Mouse (Mus musculus): ENCODE data around the gene Hcrtr2. TPM values are rescaled to one million over a fixed set of nuclear protein-coding genes. Genes with fewer than 3 reads are reported as not detected.

Hcrtr2 gene
- polyA plus RNA-seq (2014; fragmentation: Nextera tagmentation; extraction: Ambion mirVana), result 0.20 and 0.32 TPM in 2 replicates

DNA sequence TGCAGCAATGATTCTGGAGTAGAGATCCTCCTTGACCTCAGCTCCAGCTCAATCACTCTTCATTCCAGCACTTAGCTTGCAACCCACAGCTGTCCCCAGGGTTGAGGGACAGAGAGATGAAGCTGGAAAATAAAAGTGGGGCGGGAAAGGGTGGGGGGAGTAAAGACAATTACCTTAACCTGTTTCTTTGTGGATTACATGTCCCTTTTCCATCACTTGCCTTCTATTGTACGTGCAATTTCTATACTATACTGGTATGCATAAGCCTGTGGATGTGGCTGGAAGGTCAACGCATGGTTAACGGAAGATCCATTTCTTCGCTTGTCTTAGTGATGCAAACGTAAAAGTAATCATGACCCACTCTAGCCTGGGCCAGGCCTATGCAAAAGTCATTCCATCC, at the start of gene Hcrtr2:
Hcrtr2 (minus strand) TSS at position 101 of the 400 bp plus-strand sequence.
- H3K4me2 ChIP-seq (ENCODE audit: low read depth, low read length, severe bottlenecking), result peak within 1 kb of the TSS; percentile 90
- 75% methylated on average over 6 of the region's 6 CpGs for WGBS
- no peaks in the 10 kb centered on the region for H3K4me1 ChIP-seq (replicated peaks; ENCODE audit: control insufficient read depth, insufficient read depth, low read length)
- peak within 1 kb of the TSS; percentile 53 for H3K9ac ChIP-seq (ENCODE audit: low read length)
- H3K36me3 ChIP-seq (ENCODE audit: control insufficient read depth, insufficient read depth, low read length), result no peaks in the 10 kb centered on the region
- no peak for DNase-seq (ENCODE audit: low spot score)
- peak within 1 kb of the TSS; percentile 45 for H3K4me3 ChIP-seq (ENCODE audit: low read depth, low read length)
- H3K27me3 ChIP-seq (ENCODE audit: control insufficient read depth, insufficient read depth, low read length), result peaks cover 7% of the 10 kb centered on the region; the same call in 1 of the 2 replicates
- H3K27ac ChIP-seq (ENCODE audit: low read depth, low read length), result no peak within 1 kb of the TSS
- ATAC-seq (replicated peaks; ENCODE audit: low FRiP score), result peak; percentile 17
- H3K9me3 ChIP-seq (ENCODE audit: control insufficient read depth, low read length), result no peaks in the 10 kb centered on the region

DNA sequence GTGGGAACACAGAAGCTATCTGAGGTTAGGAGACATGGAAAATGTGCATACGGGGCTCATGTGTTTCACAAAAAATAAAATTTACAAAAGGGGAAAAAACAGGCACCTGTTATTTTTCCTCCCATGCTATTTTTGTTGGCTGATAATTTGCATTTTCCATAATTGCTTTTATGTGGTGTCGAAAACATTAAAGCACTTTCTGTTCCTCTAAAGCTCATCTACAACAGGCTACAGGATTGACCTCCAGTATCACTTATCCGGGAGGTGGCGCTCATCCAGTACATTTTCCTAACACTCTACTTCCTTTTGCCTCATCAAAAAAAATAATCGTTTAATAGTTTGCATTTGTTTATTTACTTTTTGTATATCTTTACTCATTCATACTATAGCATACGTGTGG, 41.2 kb upstream of the Hcrtr2 start:
- 91% methylated on average over 6 of the region's 6 CpGs for WGBS
- H3K27ac ChIP-seq (ENCODE audit: low read depth, low read length), result no peak overlapping the region
- DNase-seq (ENCODE audit: low spot score), result no peak

DNA sequence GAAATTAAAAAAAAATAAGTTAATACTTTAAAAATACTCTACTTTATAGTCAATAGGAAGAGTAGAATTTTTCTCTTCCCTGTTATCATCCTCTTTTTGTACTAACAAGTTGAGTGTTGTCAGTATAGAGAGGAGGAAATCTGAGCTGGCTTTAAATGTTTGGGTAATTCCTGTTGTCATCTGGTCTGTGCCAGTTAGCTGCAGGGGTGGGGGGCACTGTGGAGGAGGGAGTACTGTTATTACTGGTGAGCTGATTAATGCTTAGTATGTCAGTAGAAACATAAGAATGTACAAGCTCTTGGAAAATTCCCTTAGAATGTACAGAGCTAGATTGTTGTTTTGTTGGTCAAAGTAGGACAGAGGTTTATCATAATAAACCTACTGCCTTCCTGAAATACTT, 36.7 kb upstream of the Hcrtr2 start:
- no peaks in the 10 kb centered on the region for H3K27me3 ChIP-seq (ENCODE audit: control insufficient read depth, insufficient read depth, low read length)
- no peak overlapping the region for H3K4me2 ChIP-seq (ENCODE audit: low read depth, low read length, severe bottlenecking)

More for the DNA sequence above, 41.2 kb upstream of the Hcrtr2 start:
- no peaks in the 10 kb centered on the region for H3K27me3 ChIP-seq (ENCODE audit: control insufficient read depth, insufficient read depth, low read length)
- no peak for ATAC-seq (replicated peaks; ENCODE audit: low FRiP score)
- H3K9ac ChIP-seq (ENCODE audit: low read length), result no peak overlapping the region
- H3K36me3 ChIP-seq (ENCODE audit: control insufficient read depth, insufficient read depth, low read length), result no peaks in the 10 kb centered on the region
- H3K9me3 ChIP-seq (ENCODE audit: control insufficient read depth, low read length), result no peaks in the 10 kb centered on the region
- H3K4me2 ChIP-seq (ENCODE audit: low read depth, low read length, severe bottlenecking), result no peak overlapping the region
- H3K4me3 ChIP-seq (ENCODE audit: low read depth, low read length), result no peak overlapping the region
- H3K4me1 ChIP-seq (replicated peaks; ENCODE audit: control insufficient read depth, insufficient read depth, low read length), result no peaks in the 10 kb centered on the region

DNA sequence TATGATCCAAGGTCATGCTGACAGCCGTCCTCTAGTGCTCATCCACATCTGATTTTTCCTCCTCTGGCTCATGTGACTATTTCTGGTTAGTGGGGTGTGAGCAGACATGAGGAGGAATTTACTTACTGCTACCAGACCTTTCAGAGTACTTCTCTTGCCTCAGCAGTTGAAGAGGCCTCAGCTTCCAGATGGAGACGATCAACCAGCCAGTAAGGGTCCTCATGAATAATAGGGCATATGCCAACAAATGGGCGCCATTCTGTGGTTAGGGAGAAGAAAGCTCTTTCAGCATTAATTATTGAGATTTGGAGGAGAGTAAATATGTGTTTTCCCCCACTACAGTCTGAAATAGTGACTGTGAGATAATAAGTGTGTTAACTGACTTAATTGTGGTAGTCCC, 28.7 kb upstream of the Hcrtr2 start:
- no peak overlapping the region for H3K27ac ChIP-seq (ENCODE audit: low read depth, low read length)
- no peaks in the 10 kb centered on the region for H3K4me1 ChIP-seq (replicated peaks; ENCODE audit: control insufficient read depth, insufficient read depth, low read length)
- WGBS, result 77% methylated on average over 3 of the region's 3 CpGs
- ATAC-seq (replicated peaks; ENCODE audit: low FRiP score), result no peak
- no peak for DNase-seq (ENCODE audit: low spot score)
- no peak overlapping the region for H3K4me2 ChIP-seq (ENCODE audit: low read depth, low read length, severe bottlenecking)
- H3K36me3 ChIP-seq (ENCODE audit: control insufficient read depth, insufficient read depth, low read length), result no peaks in the 10 kb centered on the region
- no peaks in the 10 kb centered on the region for H3K27me3 ChIP-seq (ENCODE audit: control insufficient read depth, insufficient read depth, low read length)
- H3K9ac ChIP-seq (ENCODE audit: low read length), result no peak overlapping the region
- H3K9me3 ChIP-seq (ENCODE audit: control insufficient read depth, low read length), result no peaks in the 10 kb centered on the region
- H3K4me3 ChIP-seq (ENCODE audit: low read depth, low read length), result no peak overlapping the region

More for the DNA sequence above, 36.7 kb upstream of the Hcrtr2 start:
- H3K27ac ChIP-seq (ENCODE audit: low read depth, low read length), result no peak overlapping the region
- ATAC-seq (replicated peaks; ENCODE audit: low FRiP score), result no peak
- no peaks in the 10 kb centered on the region for H3K4me1 ChIP-seq (replicated peaks; ENCODE audit: control insufficient read depth, insufficient read depth, low read length)
- H3K36me3 ChIP-seq (ENCODE audit: control insufficient read depth, insufficient read depth, low read length), result no peaks in the 10 kb centered on the region
- H3K4me3 ChIP-seq (ENCODE audit: low read depth, low read length), result no peak overlapping the region
- no peak overlapping the region for H3K9ac ChIP-seq (ENCODE audit: low read length)
- no peak for DNase-seq (ENCODE audit: low spot score)
- H3K9me3 ChIP-seq (ENCODE audit: control insufficient read depth, low read length), result no peaks in the 10 kb centered on the region

DNA sequence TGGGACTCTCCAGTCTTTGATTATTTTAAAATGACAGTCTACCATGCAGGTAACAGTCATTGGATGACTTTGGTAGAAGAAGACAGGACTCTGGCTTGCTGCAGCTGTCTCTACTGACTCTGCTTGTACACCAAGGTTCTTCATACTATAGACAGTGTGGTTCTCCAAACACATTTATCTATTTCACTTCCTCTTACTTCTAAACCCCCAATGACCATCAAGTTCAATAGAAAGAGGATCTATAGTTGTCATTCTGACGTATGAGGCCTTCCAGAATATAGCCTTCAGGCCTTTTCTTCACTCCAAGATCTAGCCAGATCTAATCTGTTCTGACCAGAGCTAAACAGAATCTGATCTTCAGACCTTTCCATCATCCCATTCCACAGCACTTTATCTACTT, 23.6 kb upstream of the Hcrtr2 start:
- Histone ChIP-seq H3K4me2 (ENCODE audit: low read depth, low read length, severe bottlenecking) (no peak overlapping the region), H3K9me3 (ENCODE audit: control insufficient read depth, low read length) (no peaks in the 10 kb centered on the region), H3K27ac (ENCODE audit: low read depth, low read length) (no peak overlapping the region), H3K27me3 (ENCODE audit: control insufficient read depth, insufficient read depth, low read length) (no peaks in the 10 kb centered on the region), H3K4me1 (replicated peaks; ENCODE audit: control insufficient read depth, insufficient read depth, low read length) (no peaks in the 10 kb centered on the region), H3K4me3 (ENCODE audit: low read depth, low read length) (no peak overlapping the region), H3K9ac (ENCODE audit: low read length) (no peak overlapping the region), H3K36me3 (ENCODE audit: control insufficient read depth, insufficient read depth, low read length) (no peaks in the 10 kb centered on the region)
- DNase-seq (ENCODE audit: low spot score) (no peak), ATAC-seq (replicated peaks; ENCODE audit: low FRiP score) (no peak)
- 89% methylated on average over 1 of the region's 1 CpGs for WGBS

DNA sequence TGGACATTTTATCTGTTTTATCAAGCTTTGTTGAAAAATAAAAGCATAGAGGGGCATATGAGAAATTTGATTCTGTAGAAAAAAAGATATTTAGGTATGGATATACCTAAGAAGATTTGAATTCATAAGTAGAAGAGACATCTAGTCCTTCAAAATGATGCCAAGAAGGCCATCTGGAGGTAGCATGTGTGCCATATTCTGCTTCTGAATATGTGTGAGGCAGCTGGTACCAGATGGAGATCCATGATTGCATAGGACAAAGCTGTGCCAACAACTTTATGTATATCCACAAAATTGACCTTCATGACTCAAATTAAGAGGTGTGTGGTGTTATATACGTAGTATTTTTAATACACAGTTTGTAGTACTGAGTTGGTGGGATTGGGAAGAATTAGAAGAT, 7.4 kb upstream of the Hcrtr2 start:
- H3K36me3 ChIP-seq (ENCODE audit: control insufficient read depth, insufficient read depth, low read length), result no peaks in the 10 kb centered on the region
- ATAC-seq (replicated peaks; ENCODE audit: low FRiP score), result no peak
- H3K9ac ChIP-seq (ENCODE audit: low read length), result no peak overlapping the region
- no peaks in the 10 kb centered on the region for H3K27me3 ChIP-seq (ENCODE audit: control insufficient read depth, insufficient read depth, low read length)
- DNase-seq (ENCODE audit: low spot score), result no peak
- 76% methylated on average over 1 of the region's 1 CpGs for WGBS
- no peak overlapping the region for H3K27ac ChIP-seq (ENCODE audit: low read depth, low read length)
- no peak overlapping the region for H3K4me3 ChIP-seq (ENCODE audit: low read depth, low read length)
- H3K9me3 ChIP-seq (ENCODE audit: control insufficient read depth, low read length), result no peaks in the 10 kb centered on the region
- no peak overlapping the region for H3K4me2 ChIP-seq (ENCODE audit: low read depth, low read length, severe bottlenecking)
- no peaks in the 10 kb centered on the region for H3K4me1 ChIP-seq (replicated peaks; ENCODE audit: control insufficient read depth, insufficient read depth, low read length)

DNA sequence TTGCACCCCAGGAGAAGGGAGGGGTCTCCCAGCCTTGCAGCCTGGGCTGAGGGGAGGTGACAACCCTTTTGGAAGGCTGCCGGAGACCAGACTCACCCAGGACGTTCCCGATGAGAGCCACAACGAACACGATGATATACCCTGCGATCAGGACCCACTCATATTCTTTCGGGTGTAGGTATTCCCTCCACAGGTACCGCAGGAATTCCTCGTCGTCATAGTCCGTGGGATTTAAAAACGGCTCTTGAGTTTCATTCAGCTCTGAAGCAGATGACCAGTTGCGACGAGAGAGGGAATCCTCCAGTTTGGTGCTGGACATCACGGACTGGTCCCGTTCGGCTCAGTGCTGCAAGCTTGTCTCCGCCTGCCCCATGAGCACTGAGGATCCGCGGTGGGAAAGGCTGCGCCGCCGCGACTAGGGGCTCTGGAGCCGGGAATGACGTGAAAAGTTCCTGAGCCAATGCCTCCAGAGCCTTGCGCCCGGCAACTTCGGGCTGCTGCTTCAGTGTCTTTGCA, 412 bp downstream of the Hcrtr2 start:
- H3K9me3 ChIP-seq (ENCODE audit: control insufficient read depth, low read length), result no peaks in the 10 kb centered on the region
- peak overlapping the region; percentile 90 for H3K4me2 ChIP-seq (ENCODE audit: low read depth, low read length, severe bottlenecking)
- peak overlapping the region; percentile 45 for H3K4me3 ChIP-seq (ENCODE audit: low read depth, low read length)
- H3K9ac ChIP-seq (ENCODE audit: low read length), result peak overlapping the region; percentile 53
- H3K27me3 ChIP-seq (ENCODE audit: control insufficient read depth, insufficient read depth, low read length), result peaks cover 7% of the 10 kb centered on the region; the same call in 1 of the 2 replicates
- ATAC-seq (replicated peaks; ENCODE audit: low FRiP score) (peak; percentile 80), DNase-seq (ENCODE audit: low spot score) (peak; percentile 76)
- no peaks in the 10 kb centered on the region for H3K4me1 ChIP-seq (replicated peaks; ENCODE audit: control insufficient read depth, insufficient read depth, low read length)
- no peak overlapping the region for H3K27ac ChIP-seq (ENCODE audit: low read depth, low read length)
- H3K36me3 ChIP-seq (ENCODE audit: control insufficient read depth, insufficient read depth, low read length), result no peaks in the 10 kb centered on the region
- WGBS, result under 1% methylated on average over 29 of the region's 29 CpGs

DNA sequence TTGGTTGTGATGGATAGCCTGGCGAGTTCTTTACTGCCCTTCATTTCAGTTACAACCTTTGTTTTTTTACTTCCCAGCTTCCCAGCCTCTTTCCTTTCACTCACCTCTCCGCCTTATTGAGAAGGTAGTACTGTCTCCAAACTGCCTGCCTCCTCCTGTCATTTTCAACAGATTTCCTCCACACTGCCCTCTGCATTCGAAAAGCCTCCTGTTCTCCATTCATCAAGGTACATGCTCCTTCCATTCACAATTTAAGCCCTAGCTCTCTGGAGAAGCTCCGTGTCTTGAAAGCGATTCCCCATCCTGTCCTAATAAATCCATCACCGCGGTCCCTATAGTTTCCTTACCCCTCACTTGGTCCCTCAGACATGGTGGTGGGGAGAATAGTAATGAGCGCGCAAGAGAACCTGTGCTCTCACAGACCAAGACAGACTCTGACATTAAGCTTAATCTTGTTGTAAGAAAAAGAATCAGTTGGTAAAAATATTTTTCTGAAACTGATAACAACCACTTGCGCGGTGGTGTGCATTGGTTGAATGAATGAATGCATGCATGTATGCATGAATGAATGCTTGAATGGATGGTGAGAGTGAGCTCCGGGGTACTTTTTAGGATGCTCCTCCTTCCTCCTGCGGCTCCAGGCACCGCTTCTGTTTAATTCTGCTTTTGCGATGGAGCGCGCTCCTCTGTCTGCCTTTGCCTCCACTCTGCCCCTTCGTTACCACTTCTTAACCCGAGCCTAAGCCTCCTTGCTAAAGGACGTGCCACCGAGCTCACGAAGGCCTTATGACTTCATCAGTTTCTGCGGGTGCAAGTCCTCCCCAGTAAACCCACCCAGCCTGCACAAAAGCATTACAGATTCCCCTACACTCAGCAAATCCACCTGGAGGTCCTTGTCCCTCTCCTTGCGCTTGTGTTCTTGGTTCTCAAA, 1.3 kb downstream of the Hcrtr2 start:
- Histone ChIP-seq H3K4me3 (ENCODE audit: low read depth, low read length) (peak overlapping the region; percentile 45), H3K36me3 (ENCODE audit: control insufficient read depth, insufficient read depth, low read length) (no peaks in the 10 kb centered on the region), H3K27ac (ENCODE audit: low read depth, low read length) (no peak overlapping the region), H3K9ac (ENCODE audit: low read length) (peak overlapping the region; percentile 53), H3K4me2 (ENCODE audit: low read depth, low read length, severe bottlenecking) (peak overlapping the region; percentile 90), H3K9me3 (ENCODE audit: control insufficient read depth, low read length) (no peaks in the 10 kb centered on the region), H3K27me3 (ENCODE audit: control insufficient read depth, insufficient read depth, low read length) (peaks cover 7% of the 10 kb centered on the region; the same call in 1 of the 2 replicates), H3K4me1 (replicated peaks; ENCODE audit: control insufficient read depth, insufficient read depth, low read length) (no peaks in the 10 kb centered on the region)
- DNase-seq (ENCODE audit: low spot score), result peak; percentile 52
- WGBS, result 5% methylated on average over 24 of the region's 24 CpGs
- peak; percentile 57 for ATAC-seq (replicated peaks; ENCODE audit: low FRiP score)
